Mouse (Mus musculus) liver, embryonic 16.5 days (tissue): ENCODE measurements around the gene Olfr152. TPM values are rescaled to one million over a fixed set of nuclear protein-coding genes. Genes with fewer than 3 reads are reported as not detected.

Source experiments
- ATAC-seq: fragments of 200-750 bp; cut with Nextera tagmentation; 2 replicates; pipeline ENCODE4 v1.8.0; 2017; ENCODE audit warnings: low read depth, mild to moderate bottlenecking, moderate number of reproducible peaks, moderate library complexity
- H3K27ac ChIP-seq: fragments of 300-500 bp; sonication (generic); 2 replicates; pipeline ENCODE4 v1.5.1; 2014; ENCODE audit warnings: mild to moderate bottlenecking, low read length
- H3K27me3 ChIP-seq: fragments of 300-500 bp; sonication (generic); 2 replicates; pipeline ENCODE4 v1.6.1; 2014; ENCODE audit warnings: low read depth, low read length, mixed read lengths; ENCODE audit not compliant: control insufficient read depth, insufficient read depth
- H3K36me3 ChIP-seq: fragments of 300-500 bp; sonication (generic); 2 replicates; pipeline ENCODE4 v1.6.1; 2014; ENCODE audit warnings: mild to moderate bottlenecking; ENCODE audit not compliant: control insufficient read depth, insufficient read depth
- H3K4me1 ChIP-seq: fragments of 300-500 bp; sonication (generic); 2 replicates; pipeline ENCODE4 v1.6.1; 2014; ENCODE audit warnings: low read depth, low read length, mixed read lengths; ENCODE audit not compliant: control insufficient read depth
- H3K4me2 ChIP-seq: fragments of 300-500 bp; sonication (generic); 2 replicates; pipeline ENCODE4 v1.6.1; 2014; ENCODE audit warnings: low read depth, low read length, mixed read lengths
- H3K4me3 ChIP-seq: fragments of 300-500 bp; sonication (generic); 2 replicates; pipeline ENCODE4 v1.5.1; 2014; ENCODE audit warnings: low read depth, mild to moderate bottlenecking, low read length
- H3K9ac ChIP-seq: fragments of 300-500 bp; sonication (generic); 2 replicates; pipeline ENCODE4 v1.6.1; 2014; ENCODE audit warnings: low read depth, low read length
- H3K9me3 ChIP-seq: fragments of 300-500 bp; sonication (generic); replicated peaks from 2 replicates; pipeline ENCODE4 v1.6.1; 2016; ENCODE audit warnings: low read length; ENCODE audit not compliant: control insufficient read depth
- WGBS: fragments of 180-500 bp; shearing (Covaris S2); extraction: QIAGEN DNeasy Blood & Tissue Kit; methylation state at CpG from one replicate; pipeline ENCODE4 v1.1.7; 2014; ENCODE audit not compliant: insufficient replicate concordance; 5-methylcytosine and 5-hydroxymethylcytosine counted together
- polyA plus RNA-seq: library from polyadenylated mRNA; unstranded; fragments of >200 nt; fragmentation: Nextera tagmentation; extraction: Ambion mirVana; gene quantifications from 2 replicates; pipeline ENCODE4 v1.2.1, GENCODE M21; 2015

The Olfr152 gene
- not detected in 2 replicates for polyA plus RNA-seq

GRCm38 (mm10) chr2:87779183-87779582, at the start of gene Olfr152:
Gene Olfr152 (plus strand): TSS chr2:87779483.
- no peaks in the 10 kb centered on the region for H3K9me3 ChIP-seq
- no peak for ATAC-seq
- H3K4me1 ChIP-seq, result no peaks in the 10 kb centered on the region
- H3K36me3 ChIP-seq, result no peaks in the 10 kb centered on the region
- no peak within 1 kb of the TSS for H3K4me3 ChIP-seq
- WGBS, result 62% methylated on average over 4 of the region's 4 CpGs
- no peak within 1 kb of the TSS for H3K4me2 ChIP-seq
- no peak within 1 kb of the TSS for H3K27ac ChIP-seq
- H3K27me3 ChIP-seq, result no peaks in the 10 kb centered on the region
- H3K9ac ChIP-seq, result no peak within 1 kb of the TSS

- no peak for ATAC-seq
- Histone ChIP-seq H3K27me3 (no peaks in the 10 kb centered on the region), H3K4me1 (no peaks in the 10 kb centered on the region), H3K4me3 (no peak within 1 kb of the TSS), H3K9ac (no peak within 1 kb of the TSS), H3K36me3 (no peaks in the 10 kb centered on the region), H3K9me3 (no peaks in the 10 kb centered on the region), H3K27ac (no peak within 1 kb of the TSS), H3K4me2 (no peak within 1 kb of the TSS)
- WGBS, result 48% methylated on average over 1 of the region's 1 CpGs
These were observed 39.4 kb upstream of the Olfr152 start, which contains the start of gene Olfr1138 for GRCm38 (mm10) chr2:87739878-87740277. Gene Olfr1138 (minus strand): TSS chr2:87739978.

GRCm38 (mm10) chr2:87743452-87743851, 35.8 kb upstream of the Olfr152 start, which contains the start of gene Olfr1140:
Gene Olfr1140 (plus strand): TSS chr2:87743752.
- Histone ChIP-seq H3K27ac (no peak within 1 kb of the TSS), H3K27me3 (no peaks in the 10 kb centered on the region), H3K4me2 (no peak within 1 kb of the TSS), H3K4me1 (no peaks in the 10 kb centered on the region), H3K36me3 (no peaks in the 10 kb centered on the region), H3K9ac (no peak within 1 kb of the TSS), H3K4me3 (no peak within 1 kb of the TSS), H3K9me3 (no peaks in the 10 kb centered on the region)
- ATAC-seq, result no peak
- 49% methylated on average over 3 of the region's 3 CpGs for WGBS

- H3K4me1 ChIP-seq, result no peaks in the 10 kb centered on the region
- H3K4me3 ChIP-seq, result no peak within 1 kb of the TSS
- H3K9ac ChIP-seq, result no peak within 1 kb of the TSS
- no peak within 1 kb of the TSS for H3K4me2 ChIP-seq
- 59% methylated on average over 1 of the region's 1 CpGs for WGBS
- no peaks in the 10 kb centered on the region; the same call in 1 of the 2 replicates for H3K9me3 ChIP-seq
- no peak within 1 kb of the TSS for H3K27ac ChIP-seq
- H3K27me3 ChIP-seq, result no peaks in the 10 kb centered on the region
- H3K36me3 ChIP-seq, result no peaks in the 10 kb centered on the region
- ATAC-seq, result no peak
These were observed 25.4 kb upstream of the Olfr152 start, which contains the start of gene Olfr1141 for GRCm38 (mm10) chr2:87753891-87754290. Gene Olfr1141 (minus strand): TSS chr2:87753991.

DNA sequence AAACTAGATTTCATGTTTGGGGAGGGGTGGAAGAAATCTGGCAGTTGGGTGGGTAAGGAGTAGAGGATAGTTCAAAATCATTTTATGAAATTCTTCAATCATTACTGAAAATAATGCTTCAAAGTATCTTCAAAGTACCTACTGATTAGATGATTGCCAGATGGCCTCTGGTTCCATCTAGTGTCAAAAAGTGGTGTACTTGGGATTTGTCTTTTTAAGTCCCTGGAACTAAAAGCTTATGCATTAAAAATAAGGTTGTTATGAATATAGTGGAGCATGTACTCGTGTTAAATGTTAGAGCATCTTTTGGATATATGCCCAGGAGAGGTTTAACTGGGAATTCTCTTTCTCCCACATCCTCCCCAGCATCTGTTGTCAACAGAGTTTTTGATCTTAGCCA, 3.1 kb upstream of the Olfr152 start:
- no peaks in the 10 kb centered on the region for H3K9me3 ChIP-seq
- 34% methylated on average over 1 of the region's 1 CpGs for WGBS
- H3K27me3 ChIP-seq, result no peaks in the 10 kb centered on the region
- no peak overlapping the region for H3K4me2 ChIP-seq
- no peaks in the 10 kb centered on the region for H3K4me1 ChIP-seq
- no peak overlapping the region for H3K4me3 ChIP-seq
- H3K36me3 ChIP-seq, result no peaks in the 10 kb centered on the region
- H3K9ac ChIP-seq, result no peak overlapping the region
- no peak for ATAC-seq
- H3K27ac ChIP-seq, result no peak overlapping the region

DNA sequence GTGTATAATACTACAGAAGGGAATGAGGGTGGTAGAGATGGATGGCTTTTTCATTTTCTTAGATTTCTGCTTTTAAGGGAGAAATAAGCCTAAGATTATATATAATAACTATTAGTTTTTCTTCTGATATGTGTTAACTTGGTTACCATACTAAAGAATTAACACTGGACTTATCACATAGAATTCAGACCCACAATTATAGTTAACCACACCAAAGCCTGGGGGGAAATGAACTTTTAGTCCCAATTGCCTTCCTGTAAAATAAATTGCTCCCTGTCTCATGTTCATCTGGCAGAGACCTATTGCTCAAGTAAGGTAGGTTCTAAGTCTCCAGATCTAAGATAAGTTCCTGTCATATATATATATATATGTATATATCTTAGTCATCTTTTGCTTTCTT, 21.0 kb downstream of the Olfr152 start, which contains the start of gene Olfr1143:
Olfr1143 (plus strand) TSS at position 301 of the 400 bp plus-strand sequence.
- Histone ChIP-seq H3K36me3 (no peaks in the 10 kb centered on the region), H3K9me3 (no peaks in the 10 kb centered on the region), H3K27me3 (no peaks in the 10 kb centered on the region), H3K27ac (no peak within 1 kb of the TSS), H3K4me3 (no peak within 1 kb of the TSS), H3K9ac (no peak within 1 kb of the TSS), H3K4me1 (no peaks in the 10 kb centered on the region), H3K4me2 (no peak within 1 kb of the TSS)
- no peak for ATAC-seq

- 46% methylated on average over 1 of the region's 1 CpGs for WGBS
- Histone ChIP-seq H3K9me3 (no peaks in the 10 kb centered on the region), H3K9ac (no peak within 1 kb of the TSS), H3K27ac (no peak within 1 kb of the TSS), H3K4me2 (no peak within 1 kb of the TSS), H3K4me3 (no peak within 1 kb of the TSS), H3K4me1 (no peaks in the 10 kb centered on the region), H3K27me3 (no peaks in the 10 kb centered on the region), H3K36me3 (no peaks in the 10 kb centered on the region)
- ATAC-seq, result no peak
These were observed 30.2 kb downstream of the Olfr152 start, which contains the start of gene Olfr1145 for GRCm38 (mm10) chr2:87809522-87809921. Gene Olfr1145 (plus strand): TSS chr2:87809822.

- Histone ChIP-seq H3K4me1 (no peaks in the 10 kb centered on the region), H3K9me3 (no peaks in the 10 kb centered on the region), H3K4me3 (no peak within 1 kb of the TSS), H3K27me3 (no peaks in the 10 kb centered on the region), H3K27ac (no peak within 1 kb of the TSS), H3K9ac (no peak within 1 kb of the TSS), H3K4me2 (no peak within 1 kb of the TSS), H3K36me3 (no peaks in the 10 kb centered on the region)
- 64% methylated on average over 1 of the region's 1 CpGs for WGBS
- ATAC-seq, result no peak
These were observed 51.0 kb downstream of the Olfr152 start, which contains the start of gene Olfr1148 for GRCm38 (mm10) chr2:87830233-87830632. Gene Olfr1148 (plus strand): TSS chr2:87830533.
